Mouse (Mus musculus): ENCODE results near the gene Ssr2.

DNA sequence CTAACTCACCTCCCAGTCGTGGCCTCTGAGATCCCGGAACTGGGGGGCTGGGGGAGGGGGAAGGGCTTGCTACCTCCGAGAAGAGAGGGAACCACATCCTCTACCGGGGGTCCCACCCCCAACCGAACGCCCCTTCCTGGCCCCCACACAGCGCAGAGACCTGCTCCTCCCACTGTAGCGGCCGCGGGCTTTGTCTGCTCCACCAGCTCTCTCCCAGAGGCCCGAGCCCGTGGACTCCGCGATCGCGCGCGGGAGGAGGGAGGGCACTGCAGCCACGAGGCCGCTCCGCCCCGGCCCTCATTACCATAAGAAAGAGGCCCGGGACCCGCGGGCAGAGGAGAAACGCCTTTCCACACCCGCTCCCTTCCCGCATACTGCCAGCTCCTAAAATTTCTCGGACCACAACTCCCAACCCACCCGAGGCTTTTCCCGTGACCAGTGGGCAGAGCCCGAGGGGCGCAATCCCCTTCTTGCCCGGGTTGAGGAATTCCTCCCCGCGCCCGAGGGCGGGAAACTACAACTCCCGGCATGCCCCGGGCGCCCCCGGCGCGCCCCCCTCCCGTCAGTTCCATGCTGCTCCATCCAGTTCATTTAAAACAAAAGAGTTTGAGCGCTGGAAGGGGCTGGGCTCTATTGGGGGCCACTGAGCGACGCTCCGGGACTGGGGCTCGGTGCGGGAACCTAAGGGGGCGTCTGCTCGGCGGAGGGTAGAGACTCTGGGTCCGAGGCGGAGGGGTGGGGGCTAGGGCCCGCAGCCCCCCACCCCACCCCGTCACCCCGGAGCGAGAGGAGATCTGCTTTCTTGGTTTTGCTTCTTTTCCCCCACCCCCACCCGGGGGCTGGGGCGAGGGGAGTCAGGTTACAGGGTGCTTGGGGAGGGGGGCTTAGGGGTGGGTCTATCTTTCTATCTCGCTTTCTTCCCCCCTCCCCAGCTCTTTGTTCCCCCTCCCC, 44.1 kb upstream of the Ssr2 start:
- TF ChIP-seq CTCF (IDR thresholded peaks at IDR 0.05) (no peak; the same call in 1 of the 2 replicates), EP300 (IDR thresholded peaks at IDR 0.05) (0 out of 2 replicates have a peak, but pooled peaks have one; percentile 30)

Measured in lung, postnatal 0 days (tissue).